Mouse (Mus musculus) fibroblast of lung, adult 2 months (primary cell): ENCODE data around the gene Smyd3.

Experiments
- DNase-seq: peaks from one replicate; pipeline ENCODE4 v3.0.0-alpha.2; 2011; ENCODE audit warnings: low read depth

Smyd3 gene

GRCm38 (mm10) chr1:179013021-179013420, 504.8 kb downstream of the Smyd3 start:
- no peak for DNase-seq

GRCm38 (mm10) chr1:179012273-179012672, 505.6 kb downstream of the Smyd3 start:
- peak; percentile 58 for DNase-seq

- no peak for DNase-seq
These were observed 507.1 kb downstream of the Smyd3 start for GRCm38 (mm10) chr1:179010756-179011155.

DNA sequence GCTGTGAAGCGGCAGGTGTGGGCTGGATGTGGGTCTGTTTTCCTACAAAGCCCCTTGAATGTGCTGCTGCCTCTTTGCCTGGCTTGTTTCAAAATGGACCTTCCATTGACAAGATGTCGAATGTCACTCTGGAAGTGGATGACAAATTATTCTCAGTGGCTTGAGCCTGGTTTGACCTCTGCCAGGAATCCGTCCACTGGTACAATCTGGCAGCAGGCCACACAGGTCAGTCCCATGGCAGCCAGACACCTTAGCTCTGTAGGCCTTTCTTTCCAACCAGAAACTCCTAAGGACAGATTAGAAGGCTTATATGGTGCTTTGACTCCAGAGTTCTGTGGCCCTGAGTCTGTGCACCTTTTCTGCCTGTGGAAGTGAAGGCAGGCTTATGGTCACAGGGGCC, 507.9 kb downstream of the Smyd3 start:
- DNase-seq, result no peak

DNA sequence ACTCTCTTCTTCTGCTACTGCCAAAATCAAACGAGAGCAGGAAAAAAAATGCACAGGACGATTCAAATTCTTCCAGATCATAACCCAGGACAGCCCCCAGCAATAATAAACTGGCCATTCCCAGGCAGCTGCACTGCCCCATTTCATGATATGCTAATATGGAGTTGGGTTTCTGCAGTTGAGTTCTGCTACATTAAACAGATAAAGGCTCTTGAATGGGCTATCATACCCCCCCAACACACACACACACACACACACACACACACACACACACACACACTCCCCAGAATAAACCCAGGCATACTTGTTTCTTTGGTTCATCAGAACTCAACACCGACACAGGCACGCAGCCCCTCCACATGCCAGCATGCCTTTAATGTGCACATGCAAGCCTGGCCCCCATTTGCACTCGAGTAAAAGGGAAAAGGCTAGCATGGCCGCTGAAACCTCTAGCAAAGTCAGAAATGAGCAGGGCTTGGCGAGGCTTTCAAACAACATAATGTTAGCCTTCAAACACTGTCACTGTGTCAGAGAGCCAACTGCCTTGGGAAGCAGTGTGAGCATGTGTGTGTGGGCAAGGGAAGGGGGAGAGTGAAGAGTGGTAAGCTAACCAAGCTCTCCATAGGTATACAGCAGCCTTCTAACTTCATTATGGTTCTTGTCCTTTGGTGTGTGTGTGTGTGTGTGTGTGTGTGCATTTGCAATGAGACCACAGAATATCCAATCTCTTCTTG, 513.5 kb downstream of the Smyd3 start:
- no peak for DNase-seq

DNA sequence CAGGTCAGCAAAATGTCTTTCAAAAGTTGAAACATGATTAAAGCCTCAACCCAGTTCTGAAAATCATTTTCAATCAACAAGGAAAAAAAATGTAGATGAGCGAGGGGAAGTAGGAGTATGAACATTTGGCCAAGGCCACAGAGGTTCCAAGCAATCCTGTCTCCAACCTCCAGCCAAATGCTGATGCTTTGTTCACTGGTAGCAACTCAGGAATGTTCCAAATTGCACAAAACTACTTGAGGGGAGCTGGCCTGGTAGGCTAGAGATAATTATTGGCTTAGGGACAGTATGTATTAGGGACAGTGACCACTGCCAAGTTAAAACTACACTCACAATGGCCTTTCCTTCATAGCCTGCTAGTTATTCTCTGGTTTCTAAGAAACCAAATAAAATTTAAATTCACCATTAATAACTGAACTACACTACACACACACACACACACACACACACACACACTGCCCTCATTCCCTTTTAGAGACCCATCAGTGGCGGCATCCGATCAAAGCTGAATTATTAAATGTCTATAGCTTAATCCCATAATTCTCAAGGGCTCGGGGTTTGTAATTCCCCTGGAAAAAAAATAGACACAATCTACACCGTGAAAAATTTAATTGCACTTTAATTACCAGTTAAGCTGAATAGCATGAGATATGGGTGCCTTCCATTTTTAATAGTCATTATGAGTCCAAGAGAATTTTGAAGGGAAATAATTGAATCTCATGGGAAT, 514.3 kb downstream of the Smyd3 start:
- DNase-seq, result no peak

DNA sequence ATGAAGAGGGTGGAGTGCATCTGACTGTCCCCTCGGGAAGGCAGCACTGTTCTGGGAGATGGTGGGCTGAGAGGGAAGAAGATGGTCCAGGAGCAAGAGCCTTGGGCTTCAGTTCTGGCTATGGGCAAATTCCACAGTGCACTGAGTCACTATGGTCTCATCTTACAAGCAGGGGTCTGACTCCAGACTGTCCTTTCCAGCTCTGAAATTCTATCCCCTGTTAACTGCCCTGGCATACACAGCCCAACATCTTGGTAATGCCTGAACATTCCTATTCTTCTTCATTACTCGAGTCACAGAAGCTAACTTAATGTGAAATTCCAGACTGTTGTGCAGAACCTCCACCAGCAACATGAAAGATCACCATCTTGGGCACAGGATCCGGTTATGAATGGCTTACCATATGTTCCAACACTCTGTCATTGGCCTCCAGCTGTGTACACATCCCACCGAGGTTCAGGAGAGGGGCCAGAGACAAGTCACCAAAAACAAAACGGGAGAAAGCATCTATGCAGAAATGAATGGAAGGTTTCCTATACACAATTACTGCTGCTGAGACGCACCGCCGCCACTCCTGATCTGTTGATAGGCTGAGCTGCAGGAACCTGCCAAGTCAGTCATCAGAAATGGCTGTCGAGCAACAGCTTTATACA, 517.8 kb downstream of the Smyd3 start:
- no peak for DNase-seq

DNA sequence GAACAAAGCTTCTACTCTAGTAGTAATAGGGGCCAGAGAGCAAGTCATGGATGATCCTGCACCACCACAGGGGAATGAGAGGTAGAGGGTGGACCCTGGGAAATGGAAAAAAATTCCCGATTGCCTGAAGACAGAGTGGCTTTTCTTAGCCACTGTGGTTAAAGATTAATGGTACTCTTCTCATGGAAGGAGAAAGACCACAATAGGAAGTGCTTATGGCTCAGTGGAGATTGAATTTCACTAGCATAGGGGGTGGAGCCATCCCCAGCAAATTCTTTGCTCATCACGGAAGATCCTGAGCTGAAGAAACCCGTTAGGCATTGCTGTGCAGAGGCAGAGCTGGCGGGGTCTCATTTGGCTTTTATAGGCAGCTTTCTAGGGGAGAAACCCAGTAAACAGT, 520.0 kb downstream of the Smyd3 start:
- no peak for DNase-seq

DNA sequence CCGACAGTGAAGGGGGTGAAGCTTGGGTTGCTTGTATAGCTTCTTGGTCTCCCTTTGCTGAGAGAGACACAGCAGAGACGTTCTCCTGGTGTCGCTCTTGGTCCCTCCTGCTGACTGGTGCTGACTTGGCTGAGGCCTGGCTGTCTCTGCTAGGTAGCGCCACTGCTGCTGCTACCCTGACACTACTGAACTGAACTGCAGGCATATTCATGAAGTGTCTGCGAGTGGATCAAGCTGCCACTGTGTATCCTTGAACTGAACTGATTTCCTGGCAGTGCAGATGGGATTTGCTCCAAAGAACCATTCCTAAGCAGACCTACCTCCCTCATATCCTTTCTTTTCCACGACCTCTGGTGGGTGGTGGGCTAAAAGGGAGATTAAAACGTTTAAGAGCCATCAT, 523.6 kb downstream of the Smyd3 start:
- DNase-seq, result no peak

- no peak for DNase-seq
These were observed 525.3 kb downstream of the Smyd3 start for GRCm38 (mm10) chr1:178992503-178992902.

GRCm38 (mm10) chr1:178991470-178991869, 526.4 kb downstream of the Smyd3 start:
- no peak for DNase-seq

DNA sequence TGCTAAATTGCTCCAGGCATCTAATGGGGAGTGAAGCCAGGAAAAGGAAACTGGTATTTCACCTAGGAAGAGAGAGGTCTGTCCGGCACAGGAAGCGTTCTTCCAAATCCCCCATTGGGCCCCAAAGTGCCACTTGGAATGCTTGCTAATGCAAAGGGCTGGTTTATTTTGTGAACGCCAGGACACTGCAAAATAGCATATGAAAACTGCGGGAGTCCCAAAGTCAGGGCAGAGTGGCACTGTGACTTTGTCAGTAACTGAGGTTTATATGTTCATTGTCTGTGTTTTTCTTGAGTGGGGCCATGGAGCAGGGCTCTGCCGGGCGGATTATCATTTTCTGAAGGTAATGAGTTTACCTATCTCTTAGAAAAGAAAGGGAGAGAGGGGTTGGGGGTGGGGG, 526.8 kb downstream of the Smyd3 start:
- no peak for DNase-seq

DNA sequence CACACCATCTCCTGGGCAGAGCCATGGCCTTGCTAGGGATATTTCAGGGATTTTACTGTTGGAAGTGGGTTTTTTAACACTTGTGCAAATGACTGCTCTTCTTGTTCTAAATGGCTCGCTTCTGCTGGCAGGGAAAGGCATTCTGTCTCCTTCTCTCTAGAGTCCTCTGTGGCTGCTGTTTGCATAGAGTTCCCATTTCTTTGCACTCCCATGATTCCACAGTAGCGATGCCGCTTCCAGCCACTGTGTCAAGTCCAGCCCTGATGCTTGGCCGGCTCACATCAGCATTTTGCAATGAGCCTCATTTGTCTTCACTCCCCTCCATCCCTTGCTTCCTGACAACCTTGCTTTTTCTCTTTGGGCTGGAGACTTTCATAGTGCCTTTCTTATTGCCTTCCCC, 528.4 kb downstream of the Smyd3 start:
- no peak for DNase-seq

GRCm38 (mm10) chr1:178988176-178988575, 529.7 kb downstream of the Smyd3 start:
- DNase-seq, result no peak

DNA sequence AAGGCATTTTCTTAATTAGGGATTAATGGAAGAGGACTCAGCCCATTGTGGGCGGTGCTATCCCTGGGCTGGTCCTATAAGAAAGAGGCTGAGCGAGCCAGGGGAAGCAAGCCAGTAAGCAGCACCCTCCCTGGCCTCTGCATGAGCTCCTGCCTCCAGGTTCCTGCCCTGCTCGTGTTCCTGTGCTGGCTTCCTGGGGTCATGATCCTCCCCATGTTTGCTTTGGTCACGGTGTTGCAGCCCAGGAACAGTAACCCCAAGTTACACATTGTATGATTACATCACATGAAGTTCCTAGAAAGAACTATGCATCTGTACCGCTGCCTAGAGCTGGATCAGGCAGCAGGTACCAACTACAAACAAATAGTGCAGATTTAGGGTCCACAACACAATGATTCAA, 536.2 kb downstream of the Smyd3 start:
- DNase-seq, result no peak

DNA sequence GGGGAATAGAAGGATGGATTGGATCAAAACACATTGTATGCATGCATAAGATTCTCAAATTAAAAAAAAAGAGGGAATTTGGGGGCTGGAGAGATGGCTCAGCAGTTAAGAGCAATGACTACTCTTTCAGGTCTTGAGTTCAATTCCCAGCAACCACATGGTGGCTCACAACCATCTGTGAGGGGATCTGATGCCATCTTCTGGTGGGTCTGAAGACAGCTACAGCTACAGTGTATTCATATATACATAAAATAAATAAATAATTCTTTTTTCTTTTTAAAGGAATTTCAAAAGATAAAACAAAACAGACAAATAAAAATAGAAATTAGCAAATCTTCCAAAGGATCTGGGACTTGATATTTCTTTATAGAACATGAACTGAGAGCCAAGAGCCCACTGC, 537.7 kb downstream of the Smyd3 start:
- DNase-seq, result no peak

DNA sequence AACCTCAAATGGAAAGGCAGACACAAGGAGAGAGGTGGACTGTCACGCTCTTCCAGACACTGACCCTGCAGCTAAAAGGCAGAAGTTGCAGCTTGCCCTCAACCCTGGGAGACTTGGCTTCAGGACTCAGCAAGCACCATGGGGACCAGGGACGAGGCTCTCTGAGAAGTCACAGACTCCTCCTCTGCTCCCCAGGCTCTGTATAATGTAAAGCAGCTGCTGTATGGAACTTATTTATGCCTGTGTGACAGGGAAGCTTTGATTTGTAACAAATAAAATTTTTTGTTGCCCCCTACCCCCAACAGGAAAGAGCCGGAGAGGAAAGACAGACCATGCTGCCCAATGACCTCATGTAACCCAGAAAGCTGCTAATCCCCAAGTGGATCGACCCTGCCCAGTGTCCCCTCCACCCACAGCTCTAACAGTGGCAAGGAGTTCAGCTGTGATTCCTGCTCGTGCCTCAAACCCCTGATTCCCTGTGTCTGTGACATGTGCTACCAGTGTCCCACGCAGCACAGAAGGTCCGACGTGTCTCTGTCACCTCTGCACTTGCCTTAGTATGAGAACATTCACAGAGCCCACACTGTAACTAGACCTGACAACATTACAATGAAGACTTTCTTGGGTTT, 539.1 kb downstream of the Smyd3 start:
- DNase-seq, result no peak

DNA sequence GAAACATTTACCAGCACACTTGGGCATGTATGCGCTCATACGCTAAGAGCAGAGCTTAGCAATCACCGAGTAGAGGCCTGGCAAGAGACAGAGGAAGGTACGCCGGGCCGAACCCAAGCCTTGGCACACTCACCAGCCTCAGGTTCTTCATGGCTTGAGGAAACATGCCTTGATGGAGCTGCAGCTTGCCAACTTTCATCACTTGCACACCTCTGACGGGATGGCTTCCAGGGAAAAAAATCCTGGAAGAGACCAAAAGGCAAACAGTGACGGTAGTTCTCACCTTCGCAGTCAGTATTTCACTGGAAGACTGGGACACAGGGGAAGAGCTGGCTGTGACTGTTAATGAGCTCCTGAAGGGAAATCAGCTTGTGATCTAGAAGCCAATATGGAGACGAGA, 545.8 kb downstream of the Smyd3 start:
- DNase-seq, result no peak

GRCm38 (mm10) chr1:178961661-178962060, 556.2 kb downstream of the Smyd3 start:
- no peak for DNase-seq

GRCm38 (mm10) chr1:178960015-178960559, 557.8 kb downstream of the Smyd3 start:
- peak; percentile 34 for DNase-seq

GRCm38 (mm10) chr1:178958641-178959040, 559.2 kb downstream of the Smyd3 start:
- DNase-seq, result no peak

- DNase-seq, result peak; percentile 42
These were observed 564.9 kb downstream of the Smyd3 start for GRCm38 (mm10) chr1:178952910-178953309.
